Mouse (Mus musculus) thymus, adult 2 months (tissue): ENCODE data around the gene Ccl25. TPM values are rescaled to one million over a fixed set of nuclear protein-coding genes. Genes with fewer than 3 reads are reported as not detected.

ENCODE experiments used
- DNase-seq: peaks from one replicate; pipeline ENCODE4 v3.0.0; 2021
- H3K27ac ChIP-seq: fragments of 200-500 bp; 2 replicates; pipeline ENCODE4 v1.5.1; 2012; ENCODE audit warnings: low read length, control low read depth; ENCODE audit not compliant: control insufficient read depth, insufficient read depth
- H3K27me3 ChIP-seq: fragments of 200-500 bp; 2 replicates; pipeline ENCODE4 v1.6.1; 2012; ENCODE audit warnings: mild to moderate bottlenecking, low read length, moderate library complexity, mixed read lengths; ENCODE audit not compliant: control insufficient read depth, insufficient read depth
- H3K36me3 ChIP-seq: fragments of 200-500 bp; 2 replicates; pipeline ENCODE4 v1.6.1; 2012; ENCODE audit warnings: mild to moderate bottlenecking, low read length, moderate library complexity; ENCODE audit not compliant: control insufficient read depth, insufficient read depth
- H3K4me1 ChIP-seq: fragments of 200-500 bp; replicated peaks from 2 replicates; pipeline ENCODE4 v1.6.1; 2012; ENCODE audit warnings: low read length; ENCODE audit not compliant: control insufficient read depth, insufficient read depth
- H3K4me3 ChIP-seq: fragments of 200-500 bp; 2 replicates; pipeline ENCODE4 v1.5.1; 2012; ENCODE audit warnings: mild to moderate bottlenecking, low read length, control low read depth, moderate library complexity; ENCODE audit not compliant: control insufficient read depth, insufficient read depth
- CTCF ChIP-seq: fragments of 200-500 bp; IDR thresholded peaks from 2 replicates; pipeline ENCODE4 v1.5.1; 2012; ENCODE audit warnings: mild to moderate bottlenecking, control low read depth, low read length, moderate library complexity, borderline replicate concordance; ENCODE audit not compliant: control insufficient read depth, poor library complexity, insufficient read depth; ENCODE audit errors: extremely low read depth
- POLR2A ChIP-seq: fragments of 200-500 bp; IDR thresholded peaks from 2 replicates; pipeline ENCODE4 v1.6.1; 2012; ENCODE audit warnings: mild to moderate bottlenecking, low read length, control low read depth, moderate library complexity; ENCODE audit not compliant: control insufficient read depth, poor library complexity, insufficient read depth; ENCODE audit errors: extremely low read depth
- whole genome bisulfite sequencing: fragments of 180-500 bp; shearing (Covaris S2); methylation state at CpG from one replicate; pipeline ENCODE4 v1.1.7; 2018; 5-methylcytosine and 5-hydroxymethylcytosine counted together
- polyA plus RNA-seq: library from polyadenylated mRNA; depleted of rRNA; stranded (reverse); fragments of >200 nt; gene quantifications from 2 replicates; pipeline ENCODE4 v1.2.3, GENCODE M21; 2012

Ccl25 gene
- polyA plus RNA-seq, 1 experiment = 233 TPM

DNA sequence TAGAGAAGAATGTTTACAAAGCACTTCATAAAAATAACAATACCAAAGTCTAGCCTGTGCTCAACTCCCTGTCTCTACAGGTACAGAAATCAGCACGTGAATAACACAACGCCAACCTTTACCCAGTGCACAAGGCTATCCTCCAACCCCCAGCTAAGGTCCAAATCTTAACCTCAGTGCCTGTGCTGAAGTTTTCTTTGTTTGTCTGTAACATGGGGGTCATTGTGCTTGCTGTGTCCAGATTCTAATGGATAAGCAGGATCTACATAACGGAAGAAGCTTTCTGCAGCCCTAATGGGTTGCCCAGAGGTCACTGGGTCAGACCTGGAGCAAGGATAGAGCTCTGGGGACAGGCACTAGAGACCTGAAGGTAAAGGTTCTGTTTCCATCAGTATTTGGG, 41.2 kb downstream of the Ccl25 start:
- Histone ChIP-seq H3K4me1 (no peaks in the 10 kb centered on the region), H3K4me3 (no peak overlapping the region), H3K27ac (no peak overlapping the region), H3K27me3 (no peaks in the 10 kb centered on the region), H3K36me3 (no peaks in the 10 kb centered on the region)
- 96% methylated on average over 3 of the region's 3 CpGs for WGBS
- TF ChIP-seq POLR2A = no peak
- no peak for TF ChIP-seq CTCF
- no peak for DNase-seq

DNA sequence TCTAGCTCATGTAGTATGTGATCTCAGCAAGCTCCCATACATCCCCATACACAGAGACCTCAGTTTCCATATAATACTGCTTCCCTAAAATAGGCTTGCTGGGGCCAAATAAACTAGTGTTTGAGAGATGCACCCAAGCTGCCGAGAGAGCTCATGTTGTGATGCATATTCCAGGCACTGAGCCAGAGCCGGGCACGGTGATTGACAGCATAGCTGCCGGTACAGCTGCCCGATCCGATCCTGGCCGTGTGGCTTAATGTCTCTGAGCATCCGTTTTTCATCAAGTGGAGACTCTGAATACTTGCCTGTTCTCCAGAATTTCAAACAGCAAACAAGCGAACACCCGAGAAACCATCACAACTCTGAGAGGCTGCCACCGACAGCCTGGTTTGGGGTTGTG, 42.8 kb downstream of the Ccl25 start:
- WGBS = 92% methylated on average over 11 of the region's 11 CpGs
- H3K27ac ChIP-seq = no peak overlapping the region
- no peak for DNase-seq
- H3K4me1 ChIP-seq = no peaks in the 10 kb centered on the region
- H3K4me3 ChIP-seq = no peak overlapping the region
- TF ChIP-seq CTCF (no peak), POLR2A (no peak)
- H3K27me3 ChIP-seq = no peaks in the 10 kb centered on the region
- H3K36me3 ChIP-seq = no peaks in the 10 kb centered on the region

DNA sequence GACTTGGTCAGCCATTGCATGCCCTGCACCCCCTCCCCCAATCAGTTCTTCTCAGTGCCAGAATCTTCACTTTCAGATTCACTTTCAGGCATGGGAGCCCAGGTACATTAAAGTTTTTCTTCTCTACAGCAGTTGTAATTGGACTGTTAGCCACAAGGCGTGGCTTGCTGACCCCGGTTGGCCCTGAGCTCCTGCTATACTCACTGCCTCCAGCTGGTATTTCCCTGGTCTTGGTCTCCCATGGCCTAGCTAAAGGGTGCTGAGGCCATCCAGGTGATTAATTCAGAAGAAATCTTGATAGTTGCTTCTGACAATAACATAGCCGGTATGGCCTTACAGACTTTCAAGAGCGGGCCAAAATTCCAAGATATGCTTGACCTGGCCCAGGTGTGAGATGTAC, 43.5 kb downstream of the Ccl25 start:
- Histone ChIP-seq H3K36me3 (no peaks in the 10 kb centered on the region), H3K27ac (no peak overlapping the region), H3K27me3 (no peaks in the 10 kb centered on the region), H3K4me1 (no peaks in the 10 kb centered on the region), H3K4me3 (no peak overlapping the region)
- WGBS = 94% methylated on average over 4 of the region's 4 CpGs
- no peak for TF ChIP-seq POLR2A
- no peak for TF ChIP-seq CTCF
- no peak for DNase-seq

DNA sequence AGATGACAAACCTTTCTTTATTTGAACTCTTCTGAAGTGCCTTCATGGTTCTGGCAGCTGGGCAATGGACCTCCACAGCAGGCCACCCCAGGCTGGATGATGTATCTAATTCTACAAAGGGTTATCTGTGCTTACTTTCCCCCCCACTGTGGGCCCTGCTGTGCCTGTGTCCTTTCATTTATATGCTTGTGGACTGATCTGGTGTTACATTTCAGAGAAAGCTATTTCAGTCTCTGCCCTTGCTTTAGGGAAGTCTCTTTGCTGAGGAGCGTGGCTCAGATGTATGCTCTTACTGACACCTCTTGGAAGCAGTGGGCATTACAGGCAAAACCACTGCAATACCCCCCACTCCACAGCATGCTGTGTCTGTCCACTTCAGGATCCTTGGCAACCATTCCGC, 45.1 kb downstream of the Ccl25 start:
- H3K27ac ChIP-seq = no peak overlapping the region

DNA sequence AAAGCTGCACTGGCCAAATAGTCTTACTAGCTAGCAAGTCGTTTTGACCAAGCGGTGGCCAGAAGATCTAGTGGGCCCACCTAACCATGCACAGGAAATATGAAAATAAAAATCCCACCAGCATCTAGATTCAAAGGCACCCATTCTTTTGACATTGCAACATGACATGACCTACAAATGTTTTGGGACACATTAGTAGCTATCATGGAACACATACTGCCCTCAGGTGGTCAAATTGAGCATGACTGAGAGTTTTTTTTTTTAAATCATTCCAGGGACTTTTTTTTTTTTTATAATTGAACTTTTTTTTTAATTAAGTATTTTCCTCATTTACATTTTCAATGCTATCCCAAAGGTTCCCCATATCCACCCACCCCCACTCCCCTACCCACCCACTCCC, 47.6 kb downstream of the Ccl25 start:
- no peak for TF ChIP-seq CTCF
- TF ChIP-seq POLR2A = no peak
- Histone ChIP-seq H3K4me3 (no peak overlapping the region), H3K36me3 (no peaks in the 10 kb centered on the region), H3K27me3 (no peaks in the 10 kb centered on the region), H3K27ac (no peak overlapping the region), H3K4me1 (no peaks in the 10 kb centered on the region)
- DNase-seq = no peak
- WGBS = 83% methylated on average over 2 of the region's 2 CpGs

More for the DNA sequence above, 45.1 kb downstream of the Ccl25 start:
- Histone ChIP-seq H3K4me1 (no peaks in the 10 kb centered on the region), H3K27me3 (no peaks in the 10 kb centered on the region), H3K4me3 (no peak overlapping the region), H3K36me3 (no peaks in the 10 kb centered on the region)
- TF ChIP-seq CTCF (no peak), POLR2A (no peak)
- DNase-seq = peak; percentile 45
- WGBS = 48% methylated on average over 2 of the region's 2 CpGs

DNA sequence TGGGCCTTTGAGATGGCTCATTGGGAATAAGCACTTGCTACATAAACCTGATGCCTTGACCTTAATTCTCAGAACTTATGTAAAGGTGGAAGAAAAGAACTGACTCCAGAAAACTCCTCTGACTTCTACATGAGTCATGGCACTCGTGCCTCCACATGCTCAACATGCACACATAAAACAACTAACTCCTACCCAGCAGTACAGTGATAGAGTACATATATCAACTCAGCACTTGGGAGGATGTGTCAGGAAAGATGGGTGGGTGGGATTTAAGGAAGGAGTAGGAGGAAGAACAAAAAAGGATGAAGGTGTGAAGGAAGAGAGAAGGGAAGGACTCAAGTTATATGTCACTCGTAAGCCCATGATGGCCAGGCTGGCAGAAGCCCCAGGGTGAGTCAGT, 76.4 kb downstream of the Ccl25 start:
- H3K27me3 ChIP-seq = no peaks in the 10 kb centered on the region
- H3K4me3 ChIP-seq = no peak overlapping the region
- no peak overlapping the region for H3K27ac ChIP-seq
- DNase-seq = no peak
- TF ChIP-seq POLR2A (no peak), CTCF (no peak)
- 93% methylated on average over 2 of the region's 2 CpGs for WGBS
- no peaks in the 10 kb centered on the region for H3K4me1 ChIP-seq
- H3K36me3 ChIP-seq = no peaks in the 10 kb centered on the region
